Mouse (Mus musculus): ENCODE data around the gene Aaas. TPM values are rescaled to one million over a fixed set of nuclear protein-coding genes. Genes with fewer than 3 reads are reported as not detected.
"Not testable (repeated sequence)": the region's sequence is repeated elsewhere in the genome, so short reads cannot be mapped to it uniquely, and the experiment has no call there.

Aaas gene
- total RNA-seq, 4 experiments from 2014 or later = 9.8 to 15.0 (median 12.5) TPM

- DNase-seq (ENCODE audit: low spot score) = no peak
Observed at GRCm38 (mm10) chr15:102356501-102357325, 6.1 kb upstream of the Aaas start.

GRCm38 (mm10) chr15:102355871-102356441, 5.4 kb upstream of the Aaas start:
- DNase-seq (ENCODE audit: low spot score) = no peak

- peak; percentile 22 for DNase-seq (ENCODE audit: low spot score)
Observed at GRCm38 (mm10) chr15:102355134-102355870, 4.7 kb upstream of the Aaas start.

GRCm38 (mm10) chr15:102353986-102354385, 3.4 kb upstream of the Aaas start:
- DNase-seq (ENCODE audit: low spot score) = no peak

- DNase-seq (ENCODE audit: low spot score) = no peak
Observed at GRCm38 (mm10) chr15:102352177-102352576, 1.6 kb upstream of the Aaas start.

- DNase-seq (ENCODE audit: low spot score) = no peak
Observed at GRCm38 (mm10) chr15:102350942-102351291, 346 bp upstream of the Aaas start.

GRCm38 (mm10) chr15:102346444-102346843, 4.1 kb downstream of the Aaas start:
- no peak for DNase-seq (ENCODE audit: low spot score)

GRCm38 (mm10) chr15:102344490-102344889, 6.1 kb downstream of the Aaas start:
- no peak for DNase-seq (ENCODE audit: low spot score)

GRCm38 (mm10) chr15:102341580-102341979, 9.0 kb downstream of the Aaas start:
- no peak for DNase-seq (ENCODE audit: low spot score)

GRCm38 (mm10) chr15:102339612-102340011, 11.0 kb downstream of the Aaas start:
- no peak for DNase-seq (ENCODE audit: low spot score)

GRCm38 (mm10) chr15:102336946-102337345, 13.6 kb downstream of the Aaas start:
- DNase-seq (ENCODE audit: low spot score) = no peak

GRCm38 (mm10) chr15:102335925-102336324, 14.6 kb downstream of the Aaas start:
- DNase-seq (ENCODE audit: low spot score) = not testable (repeated sequence)

- no peak for DNase-seq (ENCODE audit: low spot score)
Observed at GRCm38 (mm10) chr15:102335254-102335653, 15.3 kb downstream of the Aaas start.

GRCm38 (mm10) chr15:102331610-102332015, 19.0 kb downstream of the Aaas start, which contains the start of gene Myg1:
Gene Myg1, plus strand, starts transcription at chr15:102331709.
- peak; percentile 83 for DNase-seq (ENCODE audit: low spot score)

- no peak for DNase-seq (ENCODE audit: low spot score)
Observed at GRCm38 (mm10) chr15:102326892-102327291, 23.7 kb downstream of the Aaas start.

- DNase-seq (ENCODE audit: low spot score) = peak; percentile 86
Observed at GRCm38 (mm10) chr15:102326022-102326576, 24.5 kb downstream of the Aaas start, which contains the start of gene Pfdn5. Gene Pfdn5, plus strand, starts transcription at chr15:102326116.

GRCm38 (mm10) chr15:102324654-102325473, 25.7 kb downstream of the Aaas start:
- no peak for DNase-seq (ENCODE audit: low spot score)

- DNase-seq (ENCODE audit: low spot score) = peak; percentile 75
Observed at GRCm38 (mm10) chr15:102316263-102316662, 34.3 kb downstream of the Aaas start.

- peak; percentile 37 for DNase-seq (ENCODE audit: low spot score)
Observed at GRCm38 (mm10) chr15:102315292-102315691, 35.3 kb downstream of the Aaas start.

GRCm38 (mm10) chr15:102311489-102311888, 39.1 kb downstream of the Aaas start:
- DNase-seq (ENCODE audit: low spot score) = no peak

Data from heart, adult 8-10 months (tissue).